Mouse (Mus musculus) stomach, adult 2 months (tissue): Measurements from ENCODE around the gene Edil3. TPM values are rescaled to one million over a fixed set of nuclear protein-coding genes. Genes with fewer than 3 reads are reported as not detected.

Source experiments
- polyA plus RNA-seq: library from polyadenylated mRNA; depleted of rRNA; stranded (reverse); fragments of >200 nt; gene quantifications from 2 replicates; pipeline ENCODE4 v1.2.3, GENCODE M21; 2012; rRNA removed

The Edil3 gene
- polyA plus RNA-seq = 0.16 and 0.20 TPM in 2 replicates

DNA sequence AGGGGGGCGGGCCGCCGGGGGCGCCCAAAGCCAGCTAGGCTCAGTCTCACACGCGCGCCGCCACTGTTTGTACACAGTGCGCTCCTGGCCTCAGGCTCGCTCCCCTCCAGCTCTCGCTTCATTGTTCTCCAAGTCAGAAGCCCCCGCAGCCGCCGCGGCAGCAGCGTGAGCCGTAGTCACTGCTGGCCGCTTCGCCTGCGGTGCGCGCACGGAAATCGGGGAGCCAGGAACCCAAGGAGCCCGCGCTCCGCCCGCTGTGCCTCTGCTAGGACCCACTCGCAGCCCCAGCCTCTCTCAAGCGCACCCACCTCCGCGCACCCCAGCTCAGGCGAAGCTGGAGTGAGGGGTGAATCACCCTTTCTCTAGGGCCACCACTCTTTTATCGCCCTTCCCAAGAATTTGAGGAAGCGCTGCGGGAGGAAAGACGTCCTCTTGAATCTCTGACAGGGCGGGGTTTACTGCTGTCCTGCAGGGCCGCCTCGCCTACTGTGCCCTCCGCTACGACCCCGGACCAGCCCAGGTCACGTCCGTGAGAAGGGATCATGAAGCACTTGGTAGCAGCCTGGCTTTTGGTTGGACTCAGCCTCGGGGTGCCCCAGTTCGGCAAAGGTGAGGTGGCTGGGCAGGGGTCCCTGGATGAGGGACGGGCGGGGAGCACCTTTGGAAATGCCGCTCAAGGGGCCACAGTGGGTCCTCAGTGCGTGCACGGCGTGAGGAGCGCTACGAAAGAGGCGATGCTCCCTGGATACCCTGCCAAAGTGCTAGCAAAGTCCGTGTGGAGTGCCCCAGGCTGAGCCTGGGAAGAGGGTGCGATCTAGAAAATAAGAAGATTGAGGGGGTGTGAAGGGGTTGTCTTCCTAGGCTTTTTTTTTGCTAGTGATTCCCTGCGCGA, at the start of gene Edil3:
Gene Edil3, plus strand, starts transcription at position 33 of the 892 bp plus-strand sequence.

